11 mouse cellular contexts compared by ENCODE assay signal in genomic region chr8:108592990-108593589, GRCm38 (mm10).
DNase-seq lines count a peak whose midpoint lies in the region; ATAC-seq and TF ChIP-seq lines count a peak whose summit lies in the region.
"Had no signal": no experiment of that assay in that cellular context is flagged by ENCODE, and none has a peak within 500 bp of the region (broad histone marks: within the 10 kb centered on the region; RNA-seq: fewer than 3 reads in every experiment).

No protein-coding gene starts in this region.

- no peak overlapping the region for H3K4me2 ChIP-seq in hindbrain, postnatal 0 days (ENCODE audit: low read depth, low read length)
- peak overlapping the region; percentile 69 for H3K4me2 ChIP-seq in CH12.LX (ENCODE audit: insufficient read depth, low read depth, poor library complexity, severe bottlenecking)
- no peak overlapping the region for H3K4me2 ChIP-seq in limb, embryonic 11.5 days (ENCODE audit: low read depth, severe bottlenecking)
- H3K4me2 ChIP-seq: hindbrain, embryonic 14.5 days; midbrain, embryonic 13.5 days had no signal

- WGBS in hindbrain, embryonic 10.5 days = 47% methylated on average over 13 of the region's 13 CpGs
- WGBS in hindbrain, postnatal 0 days = 63% methylated on average over 13 of the region's 13 CpGs
- 41% methylated on average over 13 of the region's 13 CpGs for WGBS in limb, embryonic 11.5 days

- peak; percentile 22 for DNase-seq in hindbrain, embryonic 10.5 days (ENCODE audit: low spot score)
- DNase-seq in hindbrain, postnatal 0 days (ENCODE audit: low spot score) = no peak
- DNase-seq in CH12.LX (ENCODE audit: extremely low read depth) (peak; percentile 49), MN1 (ENCODE audit: low spot score) (peak; percentile 17)
- DNase-seq in limb, embryonic 11.5 days (ENCODE audit: low spot score) = peak; percentile 28
- DNase-seq in left cerebral cortex, adult 2 months (ENCODE audit: extremely low spot score in 1 of 2, low spot score in 2 of 2) = no peak
- no peak for DNase-seq in frontal cortex, postnatal 14 days (ENCODE audit: low spot score in 2 of 2)
- DNase-seq: gastrocnemius, postnatal 14 days had no signal

- no peak for TF ChIP-seq RAD21 in CH12.LX (IDR thresholded peaks at IDR 0.05; ENCODE audit: low read depth, low read length)

- no peaks in the 10 kb centered on the region for H3K27me3 ChIP-seq in hindbrain, embryonic 10.5 days (ENCODE audit: insufficient read depth, poor library complexity, severe bottlenecking)
- H3K27me3 ChIP-seq in hindbrain, postnatal 0 days (ENCODE audit: insufficient read depth, low read length) = no peaks in the 10 kb centered on the region
- H3K27me3 ChIP-seq in CH12.LX (replicated peaks) = no peaks in the 10 kb centered on the region
- no peaks in the 10 kb centered on the region for H3K27me3 ChIP-seq in limb, embryonic 11.5 days (ENCODE audit: control insufficient read depth, insufficient read depth, low read length)

- no peak for TF ChIP-seq POLR2A in CH12.LX (IDR thresholded peaks at IDR 0.05; ENCODE audit: low read depth, low read length)

- no peak overlapping the region for H3K9ac ChIP-seq in hindbrain, postnatal 0 days (replicated peaks; ENCODE audit: low read length)
- H3K9ac ChIP-seq in CH12.LX (ENCODE audit: insufficient read depth, low read depth) = no peak overlapping the region
- H3K9ac ChIP-seq in limb, embryonic 11.5 days (ENCODE audit: low read length) = no peak overlapping the region
- H3K9ac ChIP-seq: hindbrain, embryonic 14.5 days; liver, embryonic 14.5 days; midbrain, embryonic 13.5 days had no signal

- TF ChIP-seq EP300 in CH12.LX (IDR thresholded peaks at IDR 0.05; ENCODE audit: low read length) = no peak

- no peaks in the 10 kb centered on the region for H3K79me2 ChIP-seq in CH12.LX (replicated peaks; ENCODE audit: control insufficient read depth, extremely low read depth, insufficient read depth, poor library complexity, severe bottlenecking)

- dilution Hi-C loops in CH12.LX (cut with MboI; ENCODE audit: extremely low pct_ligation_motif_present, extremely low pct_unique_long_range_greater_than_20kb, low sequenced_read_pairs) = no loop called here

- in situ Hi-C loops in CH12.LX (cut with MboI; ENCODE audit: low pct_ligation_motif_present, low pct_unique_long_range_greater_than_20kb, low sequenced_read_pairs) = loop anchor here (25.0 kb wide), 1 partner anchor 319 kb away; no protein-coding TSS in a partner anchor

- no peak for ATAC-seq in hindbrain, postnatal 0 days
- ATAC-seq in limb, embryonic 11.5 days (ENCODE audit: insufficient number of reproducible peaks, low FRiP score, low TSS enrichment, low read depth) = no peak
- ATAC-seq: midbrain, embryonic 13.5 days had no signal

- H3K4me1 ChIP-seq in hindbrain, embryonic 10.5 days (replicated peaks) = peaks cover 37% of the 10 kb centered on the region
- 0 out of 2 replicates have a peak, but pooled peaks cover 5% of the 10 kb centered on the region for H3K4me1 ChIP-seq in hindbrain, postnatal 0 days (ENCODE audit: insufficient read depth, low read length)
- H3K4me1 ChIP-seq in CH12.LX (ENCODE audit: control insufficient read depth in 1 of 2, insufficient read depth in 2 of 2) = peaks cover 23 to 41% of the 10 kb centered on the region in 2 experiments
- peaks cover 21% of the 10 kb centered on the region for H3K4me1 ChIP-seq in limb, embryonic 11.5 days (ENCODE audit: control insufficient read depth, insufficient read depth, low read length)

- H3K36me3 ChIP-seq in hindbrain, embryonic 10.5 days = no peaks in the 10 kb centered on the region
- no peaks in the 10 kb centered on the region for H3K36me3 ChIP-seq in hindbrain, postnatal 0 days (ENCODE audit: insufficient read depth, low read length)
- H3K36me3 ChIP-seq in CH12.LX (replicated peaks in 1 of 2; ENCODE audit: control insufficient read depth in 1 of 2, insufficient read depth in 1 of 2, low read length in 1 of 2) = no peaks in the 10 kb centered on the region
- no peaks in the 10 kb centered on the region for H3K36me3 ChIP-seq in limb, embryonic 11.5 days (ENCODE audit: control insufficient read depth, insufficient read depth, low read length)
- H3K36me3 ChIP-seq: midbrain, embryonic 13.5 days had no signal

- H3K4me3 ChIP-seq in hindbrain, embryonic 10.5 days = no peak overlapping the region
- no peak overlapping the region for H3K4me3 ChIP-seq in hindbrain, postnatal 0 days (ENCODE audit: low read length)
- no peak overlapping the region for H3K4me3 ChIP-seq in CH12.LX (replicated peaks in 1 of 3; ENCODE audit: low read depth in 2 of 3, low read length in 2 of 3, poor library complexity in 1 of 3)
- H3K4me3 ChIP-seq in limb, embryonic 11.5 days (ENCODE audit: low read depth, low read length) = no peak overlapping the region
- H3K4me3 ChIP-seq in left cerebral cortex, adult 2 months = no peak overlapping the region
- H3K4me3 ChIP-seq: midbrain, embryonic 13.5 days had no signal

- intact Hi-C loops in left cerebral cortex, adult 2 months (cut with DNase I) = no loop called here

- no peaks in the 10 kb centered on the region for H3K9me3 ChIP-seq in hindbrain, embryonic 10.5 days
- H3K9me3 ChIP-seq in hindbrain, postnatal 0 days (ENCODE audit: low read length) = no peaks in the 10 kb centered on the region
- no peaks in the 10 kb centered on the region for H3K9me3 ChIP-seq in CH12.LX (replicated peaks; ENCODE audit: low read length)
- H3K9me3 ChIP-seq in limb, embryonic 11.5 days (ENCODE audit: control insufficient read depth, low read length) = no peaks in the 10 kb centered on the region
- H3K9me3 ChIP-seq: midbrain, embryonic 13.5 days had no signal

- peak overlapping the region; percentile 30; the same call in 1 of the 2 replicates for H3K27ac ChIP-seq in hindbrain, embryonic 10.5 days
- H3K27ac ChIP-seq in hindbrain, postnatal 0 days = no peak overlapping the region
- no peak overlapping the region; the same call in 1 of the 2 replicates for H3K27ac ChIP-seq in CH12.LX (ENCODE audit: insufficient read depth, low read depth)
- peak overlapping the region; percentile 63 for H3K27ac ChIP-seq in limb, embryonic 11.5 days (replicated peaks; ENCODE audit: low read depth, low read length)
- H3K27ac ChIP-seq in left cerebral cortex, adult 2 months = no peak overlapping the region
- H3K27ac ChIP-seq: hindbrain, embryonic 14.5 days; liver, embryonic 14.5 days; midbrain, embryonic 13.5 days had no signal

- TF ChIP-seq CTCF in hindbrain, postnatal 0 days (IDR thresholded peaks at IDR 0.05; ENCODE audit: low read depth) = no peak
- TF ChIP-seq CTCF in CH12.LX (conservative IDR thresholded peaks at IDR 0.05 in 1 of 2, IDR thresholded peaks at IDR 0.05 in 1 of 2; ENCODE audit: low read depth in 2 of 2, low read length in 2 of 2) = no peak
- TF ChIP-seq CTCF in left cerebral cortex, adult 2 months (IDR thresholded peaks at IDR 0.05) = no peak

TF ChIP-seq in CH12.LX, 34 proteins besides CTCF, POLR2A, EP300 and RAD21:
- TF ChIP-seq SIN3A (IDR thresholded peaks at IDR 0.05; ENCODE audit: low read length) = no peak
- TF ChIP-seq NRF1 (IDR thresholded peaks at IDR 0.05; ENCODE audit: low read depth, low read length) = no peak
- peak; percentile 48; the same call in 1 of the 2 replicates for TF ChIP-seq BHLHE40 (IDR thresholded peaks at IDR 0.05; ENCODE audit: low read depth, low read length)
- 0 out of 2 replicates have a peak, but pooled peaks have one; percentile 12 for TF ChIP-seq ZNF384 (IDR thresholded peaks at IDR 0.05; ENCODE audit: low read depth, low read length)
- peak; percentile 28; the same call in 1 of the 2 replicates for TF ChIP-seq IRF4 (IDR thresholded peaks at IDR 0.05; ENCODE audit: low read depth, low read length)

Comparison
In these comparisons a context has a peak if more than half of its experiments do, and no peak if none do; other contexts are left out.
1. DNase-seq: peak in hindbrain, embryonic 10.5 days (single experiment), CH12.LX (single experiment), MN1 (single experiment) and limb, embryonic 11.5 days (single experiment); none in hindbrain, postnatal 0 days (single experiment), left cerebral cortex, adult 2 months (0 of 2) and frontal cortex, postnatal 14 days (0 of 2).
2. H3K27ac ChIP-seq: peak in hindbrain, embryonic 10.5 days (single experiment) and limb, embryonic 11.5 days (single experiment); none in hindbrain, postnatal 0 days (single experiment), CH12.LX (single experiment) and left cerebral cortex, adult 2 months (single experiment).